Mouse (Mus musculus): ENCODE measurements at regions not wholly inside any gene's neighbourhood (a gene's known extent, or its start where the extent isn't known, plus 50 kb on each side); places are given as distances from the start of the nearest gene placed in this dataset.
A peak's percentile ranks its signal among the peaks of the same experiment; 100 is the strongest.
"Not testable (repeated sequence)": the region's sequence is repeated elsewhere in the genome, so short reads cannot be mapped to it uniquely, and the experiment has no call there.

DNA sequence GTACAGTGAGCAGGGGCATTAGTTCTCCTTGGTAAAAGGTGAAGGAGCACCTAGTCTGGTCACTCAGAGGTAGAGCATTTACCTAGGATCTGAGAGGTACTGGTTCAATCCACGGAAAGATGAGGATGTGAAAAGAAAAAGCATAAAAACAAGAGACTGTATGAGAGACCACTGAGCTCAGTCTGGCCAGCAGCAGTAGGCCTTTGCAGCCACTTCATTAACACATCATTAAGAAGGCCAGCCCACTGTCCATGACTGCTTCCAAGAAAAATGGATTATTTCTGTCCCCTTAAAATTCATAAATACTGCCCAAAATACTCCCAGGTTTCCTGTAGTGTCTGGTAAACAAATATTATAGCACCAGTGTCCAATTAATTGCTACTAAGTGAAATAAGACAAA lies 499.3 kb upstream of the 4930578C19Rik start:
- no peak for DNase-seq (ENCODE audit: low read depth)

DNA sequence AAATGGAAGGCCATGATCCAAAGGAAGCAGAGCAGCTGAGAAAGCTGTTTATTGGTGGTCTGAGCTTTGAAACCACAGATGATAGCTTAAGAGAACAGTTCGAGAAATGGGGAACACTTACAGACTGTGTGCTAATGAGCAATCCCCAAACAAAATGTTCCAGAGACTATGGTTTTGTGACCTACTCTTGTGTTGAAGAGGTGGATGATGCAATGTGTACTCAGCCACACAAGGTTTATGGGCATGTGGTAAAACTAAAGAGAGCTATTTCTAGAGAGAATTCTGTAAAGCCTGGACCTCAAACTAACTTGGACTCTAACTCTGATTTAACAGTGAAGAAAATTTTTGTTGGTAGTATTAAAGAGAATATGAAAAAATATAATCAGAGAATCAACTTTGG lies 481.4 kb upstream of the 4930578C19Rik start:
- DNase-seq (ENCODE audit: low read depth) = no peak

DNA sequence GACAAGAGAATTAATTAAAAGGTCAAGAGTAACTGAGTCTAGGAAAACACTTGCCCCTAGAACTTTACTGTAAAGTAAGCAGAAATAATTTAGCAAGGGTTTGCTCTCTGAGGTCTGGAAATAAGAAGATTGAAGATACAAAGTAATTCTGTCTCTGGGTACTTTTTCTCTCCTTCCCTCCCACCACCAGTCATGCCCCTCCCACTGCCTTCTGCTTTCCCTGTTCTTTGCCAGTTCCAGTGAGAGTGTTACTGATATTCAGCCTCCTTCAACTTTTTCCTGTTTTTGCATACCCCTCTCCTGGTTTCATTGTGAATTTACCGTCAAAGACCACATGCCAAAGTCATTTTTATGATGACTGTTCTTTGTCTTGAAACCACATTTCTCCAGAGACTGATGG lies 472.1 kb upstream of the 4930578C19Rik start:
- no peak for DNase-seq (ENCODE audit: low read depth)

DNA sequence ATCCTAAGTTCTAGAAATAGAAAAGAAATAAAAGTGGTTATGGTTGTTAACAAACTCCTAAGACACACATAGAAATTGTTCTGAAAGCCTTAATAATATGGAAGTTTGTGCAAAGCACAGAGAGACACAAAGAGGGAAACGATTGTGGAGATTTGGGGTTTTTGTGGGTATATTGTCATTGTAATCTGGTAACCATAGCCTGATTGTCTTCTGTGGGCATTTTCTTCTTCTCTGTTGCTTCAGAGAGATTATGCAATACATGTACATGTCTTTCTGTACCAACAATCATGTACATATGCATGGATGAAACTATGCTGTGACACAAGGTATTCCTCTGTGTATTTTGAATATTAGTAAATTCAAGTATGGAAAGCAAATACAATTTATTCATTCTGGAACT lies 461.9 kb upstream of the 4930578C19Rik start:
- DNase-seq (ENCODE audit: low read depth) = no peak

DNA sequence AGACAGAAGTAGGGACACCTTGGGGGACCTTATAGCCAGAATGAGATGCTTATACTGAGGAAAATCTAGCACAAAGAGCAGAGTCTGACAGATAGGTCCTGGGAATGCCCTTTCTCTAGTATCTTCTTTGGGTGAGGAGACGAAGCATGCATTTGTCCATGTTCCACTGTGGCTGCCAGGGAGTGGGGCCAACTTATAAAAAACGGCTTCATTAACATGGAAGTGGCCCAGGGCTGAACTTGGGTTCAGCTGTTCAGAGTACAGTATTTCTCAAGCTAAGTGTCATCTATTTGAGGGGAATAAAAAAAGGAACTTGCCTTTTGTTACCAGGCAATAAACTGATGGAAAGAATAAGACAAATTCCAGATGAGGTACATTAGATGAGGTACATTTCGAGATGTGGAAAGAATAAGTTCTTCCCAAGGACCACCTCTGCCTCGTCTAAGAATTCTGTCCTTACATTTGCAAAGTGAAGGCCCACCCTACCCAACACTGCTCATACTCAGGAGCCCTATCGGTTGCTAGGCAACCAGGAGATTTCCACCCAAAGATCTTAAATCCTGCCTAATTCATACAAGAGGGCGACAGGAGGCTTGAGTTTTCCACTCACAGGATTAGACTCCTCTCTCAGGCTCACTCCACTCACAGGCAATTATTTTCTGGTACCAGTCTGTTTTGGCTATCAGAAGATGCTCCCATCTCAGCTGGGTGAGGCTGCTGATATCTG lies 460.3 kb upstream of the 4930578C19Rik start:
- DNase-seq (ENCODE audit: low read depth) = no peak

DNA sequence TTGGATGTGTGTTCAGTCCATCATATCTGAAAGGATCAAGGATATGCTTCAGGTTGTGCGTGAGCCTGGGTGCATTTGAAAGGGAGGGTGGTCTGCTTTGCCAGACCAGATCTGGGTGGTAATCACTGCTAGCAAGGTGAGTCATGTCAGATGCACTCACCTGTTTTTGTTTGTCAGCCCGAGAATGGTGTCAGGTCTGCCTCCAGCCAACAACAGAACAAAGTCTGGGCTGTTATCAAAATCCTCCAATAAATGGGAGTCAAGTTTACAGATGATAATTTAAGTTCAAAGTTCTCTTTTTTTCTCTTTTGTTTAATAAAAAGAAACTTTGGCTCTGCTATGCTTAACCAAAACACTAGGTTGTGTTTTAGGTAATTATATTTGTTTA lies 421.6 kb upstream of the 4930578C19Rik start:
- DNase-seq (ENCODE audit: low read depth) = no peak

DNA sequence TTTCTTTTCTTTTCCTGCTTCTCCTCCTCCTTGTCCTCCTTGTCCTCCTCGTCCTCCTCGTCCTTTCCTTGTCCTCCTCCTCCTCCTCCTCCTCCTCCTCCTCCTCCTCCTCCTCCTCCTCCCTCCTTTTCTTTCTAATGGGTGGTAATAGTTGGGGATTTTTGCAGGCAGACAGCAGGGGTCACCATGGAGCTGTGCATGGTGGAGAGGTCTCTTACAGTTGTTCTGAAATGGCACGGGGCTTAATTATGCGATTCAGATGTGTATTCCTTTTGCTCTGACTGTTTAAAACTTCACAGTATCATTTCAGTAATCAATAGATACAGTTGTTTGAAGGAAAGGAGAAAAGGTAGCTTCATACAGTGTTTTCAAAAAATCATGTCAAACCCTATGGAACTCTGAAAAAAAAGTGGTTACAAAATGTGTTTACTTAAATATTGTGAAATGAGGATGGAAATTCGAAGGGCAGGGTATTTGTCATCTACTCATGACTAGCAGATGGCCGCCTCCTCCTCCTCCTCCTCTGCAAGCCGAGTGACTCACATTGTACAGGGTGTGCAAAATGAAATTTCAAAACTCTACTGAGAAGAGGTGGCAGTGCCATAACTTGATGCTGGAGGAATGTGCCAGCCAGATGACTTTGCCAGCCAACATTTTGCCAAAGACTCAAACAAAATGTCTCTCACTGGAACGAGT lies 421.0 kb upstream of the 4930578C19Rik start:
- peak; percentile 33 for DNase-seq (ENCODE audit: low read depth)

DNA sequence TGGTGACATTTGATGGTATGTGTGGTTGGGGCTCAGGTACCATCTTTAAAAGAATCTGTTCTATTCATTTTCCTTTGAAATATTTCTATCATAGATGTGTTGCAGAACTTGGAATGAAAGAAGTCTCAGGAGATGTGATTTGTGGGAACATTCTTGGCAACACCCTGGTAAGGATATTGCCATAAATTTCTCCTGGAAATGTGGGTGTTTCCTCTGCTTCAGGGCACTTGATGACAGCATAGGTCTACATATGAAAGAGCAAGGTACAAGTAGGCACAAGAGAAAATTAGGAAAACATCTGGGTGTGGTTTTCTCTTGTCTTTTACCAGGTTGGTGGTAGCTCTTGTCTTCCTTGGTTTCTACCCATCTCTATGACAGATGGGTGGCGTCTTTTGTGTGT lies 414.5 kb upstream of the 4930578C19Rik start:
- DNase-seq (ENCODE audit: low read depth) = peak; percentile 45

DNA sequence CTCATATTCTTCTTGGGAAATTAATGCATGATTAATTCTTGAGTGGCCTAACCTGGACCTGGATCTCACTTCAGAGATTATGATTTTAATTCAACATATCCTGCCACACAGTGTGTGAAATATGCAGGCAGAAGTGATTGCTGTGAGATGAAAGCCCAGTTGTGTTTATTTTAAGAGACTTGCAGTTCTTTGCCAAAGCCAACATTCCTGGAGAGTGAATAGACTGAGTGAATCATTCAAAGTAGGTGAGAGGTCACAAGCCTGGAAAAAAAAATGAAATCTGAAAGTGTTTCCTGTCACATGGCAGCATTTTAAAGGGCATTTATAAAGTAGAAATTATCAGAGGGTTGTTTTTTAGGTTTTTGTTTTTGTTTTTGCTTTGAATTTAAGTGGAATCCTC lies 412.9 kb upstream of the 4930578C19Rik start:
- DNase-seq (ENCODE audit: low read depth) = peak; percentile 64

DNA sequence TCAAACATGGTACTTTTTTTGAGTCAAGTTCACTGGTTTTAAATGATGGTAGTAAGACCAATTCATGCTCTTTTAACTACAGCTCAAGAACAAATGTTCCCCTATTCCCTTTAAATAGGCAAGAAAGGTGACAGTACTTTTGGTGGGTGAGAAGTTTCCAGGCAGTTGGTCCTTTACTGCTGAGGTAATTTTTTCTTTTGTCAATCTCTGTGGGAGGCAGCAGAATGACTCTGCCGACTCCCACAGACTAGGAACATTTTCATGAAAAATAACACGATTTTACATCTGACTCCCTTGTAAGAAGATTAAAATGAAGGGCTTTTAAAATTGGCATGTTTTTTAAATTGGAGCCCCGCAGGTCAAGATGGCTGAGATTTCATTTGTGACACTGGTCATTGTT lies 377.5 kb upstream of the 4930578C19Rik start:
- no peak for DNase-seq (ENCODE audit: low read depth)

DNA sequence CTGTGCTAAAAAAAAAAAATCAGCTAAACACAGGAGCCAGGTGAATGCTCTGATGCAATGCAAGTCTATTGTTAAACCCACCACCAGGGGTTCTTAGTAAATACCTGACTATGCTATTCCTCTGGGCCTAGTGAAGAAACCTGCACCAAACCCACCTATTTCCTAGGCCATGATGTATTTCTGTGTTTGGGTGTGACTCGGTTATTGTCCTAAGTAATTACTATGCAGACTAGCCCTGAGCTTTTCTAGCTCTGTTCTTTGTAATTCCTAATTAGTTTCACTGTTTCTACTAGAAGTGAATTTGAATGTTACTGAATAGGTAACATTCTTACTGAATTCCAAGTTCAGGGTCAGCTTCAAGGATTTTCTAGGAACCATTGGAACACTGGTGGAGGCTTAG lies 363.8 kb upstream of the 4930578C19Rik start:
- not testable (repeated sequence) for DNase-seq (ENCODE audit: low read depth)

DNA sequence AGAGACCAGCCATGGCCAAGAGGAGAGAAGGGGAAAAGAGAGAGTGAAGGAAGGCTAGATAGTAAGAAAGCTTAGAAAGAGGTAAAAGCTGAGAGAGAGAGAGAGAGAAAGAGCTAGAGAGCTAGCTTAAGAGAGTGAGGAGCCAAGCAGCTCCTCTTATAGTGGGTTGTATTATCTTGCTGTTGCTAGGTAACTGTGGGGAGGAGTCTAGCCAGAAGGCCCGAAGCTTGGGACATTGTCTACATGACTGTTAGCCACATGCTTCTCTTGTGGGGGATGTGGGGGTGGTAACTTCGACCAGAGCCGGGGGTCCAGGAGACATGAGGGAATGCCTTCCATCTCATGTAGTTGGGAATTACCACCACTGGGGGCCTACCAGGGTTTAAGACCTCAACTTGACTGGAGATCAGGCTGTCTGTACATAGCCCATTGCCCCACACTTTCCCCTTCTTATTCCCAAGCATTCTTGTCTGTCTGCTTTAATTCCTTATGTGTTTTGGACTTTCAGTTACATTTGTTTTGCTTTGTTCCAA lies 353.3 kb upstream of the 4930578C19Rik start:
- no peak for DNase-seq (ENCODE audit: low read depth)
